Mouse (Mus musculus) fat pad, adult 2 months (tissue): ENCODE measurements around the gene Hif1an.

Source experiments
- DNase-seq: peaks from one replicate; pipeline ENCODE4 v3.0.0-alpha.2; 2011; ENCODE audit warnings: low read depth, low spot score; ENCODE audit errors: extremely low read depth

Gene Hif1an

DNA sequence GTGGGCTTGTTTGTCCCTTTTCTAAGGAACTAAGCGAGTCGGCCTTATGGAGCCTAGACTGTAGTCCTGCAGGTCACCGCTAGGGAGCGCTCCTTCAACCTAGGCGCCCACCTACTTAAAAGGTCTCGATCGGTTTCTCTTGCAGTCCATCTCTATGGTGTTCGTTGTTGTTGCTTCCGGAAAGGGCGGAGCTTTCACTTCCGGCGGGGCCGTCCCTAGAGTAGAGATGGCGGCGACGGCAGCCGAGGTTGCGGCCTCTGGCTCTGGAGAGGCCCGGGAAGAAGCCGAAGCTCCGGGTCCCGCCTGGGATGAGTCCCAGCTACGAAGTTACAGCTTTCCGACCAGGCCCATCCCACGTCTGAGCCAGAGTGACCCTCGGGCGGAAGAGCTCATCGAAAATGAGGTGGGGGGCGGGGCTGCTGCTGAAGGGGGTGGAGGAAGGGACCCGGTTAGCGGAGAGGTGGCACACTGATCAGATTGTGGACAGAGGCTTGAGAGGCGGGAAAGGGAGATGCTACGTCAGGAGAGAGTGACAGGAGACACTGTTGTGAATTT is at the start of gene Hif1an:
Hif1an (plus strand) TSS at position 199 of the 555 bp plus-strand sequence.
- peak; percentile 47 for DNase-seq

DNA sequence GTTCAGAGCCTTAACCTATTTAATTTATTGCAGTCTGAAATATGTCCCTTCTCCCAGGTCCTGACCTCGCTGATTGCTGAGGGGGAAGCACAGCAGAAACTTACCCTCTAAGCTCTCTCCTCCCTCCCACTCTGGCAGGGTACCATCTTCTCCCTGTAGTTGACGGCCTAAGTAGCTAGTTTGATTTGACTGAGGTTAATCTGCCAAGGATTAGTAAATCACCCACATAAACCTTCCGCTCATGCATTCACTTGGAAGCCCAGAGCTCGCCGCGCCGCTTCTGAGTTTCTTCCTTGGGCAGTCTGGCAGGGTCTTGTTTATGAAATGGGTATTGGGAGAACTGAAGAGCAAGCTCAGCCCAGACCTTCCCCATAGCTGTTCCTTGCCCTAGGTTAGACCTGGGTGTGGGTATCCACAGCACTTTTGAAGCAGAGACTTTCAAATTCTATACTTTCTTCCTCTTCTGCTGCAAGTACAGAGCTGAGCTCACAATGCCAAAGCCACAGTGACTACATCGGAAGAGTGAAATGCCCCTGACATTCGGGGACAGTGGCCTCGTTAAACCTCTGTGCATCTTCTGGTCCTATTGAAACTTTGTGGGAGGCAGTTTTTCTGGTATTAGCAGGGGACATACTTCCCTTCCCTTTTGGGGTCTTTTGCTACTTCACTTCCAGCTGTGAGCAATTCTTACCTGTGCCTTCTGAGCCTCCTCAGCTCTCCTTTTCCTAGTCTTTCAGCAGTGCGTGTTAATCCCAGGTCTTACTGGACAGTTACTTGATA is 49.4 kb upstream of the Hif1an start:
- no peak for DNase-seq

DNA sequence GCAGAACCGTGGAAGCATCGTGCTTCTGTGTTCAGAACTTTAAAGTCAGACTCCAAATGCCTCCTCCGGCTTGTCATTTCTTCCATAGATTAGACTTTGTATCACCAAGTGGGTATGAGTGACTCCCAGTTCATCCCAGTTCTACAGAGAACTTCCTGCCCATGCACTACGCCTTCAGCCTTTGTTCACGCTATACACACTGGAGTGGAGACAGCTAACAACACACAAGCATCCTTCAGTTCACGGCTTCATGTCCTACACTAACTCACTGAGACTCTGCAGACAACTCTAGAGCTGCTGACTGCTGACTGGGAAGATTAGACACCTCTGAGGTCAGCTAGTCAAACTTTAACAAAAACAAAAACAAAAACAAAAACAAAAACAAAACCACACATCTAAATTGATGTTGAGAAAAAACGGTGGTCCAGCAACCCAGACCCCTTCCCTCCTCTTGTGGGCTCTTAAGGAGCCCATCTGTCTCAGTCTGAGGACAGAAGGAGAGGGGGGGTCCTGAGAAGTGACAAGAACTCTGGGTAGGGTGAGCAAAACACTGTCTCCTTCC is 48.6 kb upstream of the Hif1an start:
- DNase-seq: no peak

DNA sequence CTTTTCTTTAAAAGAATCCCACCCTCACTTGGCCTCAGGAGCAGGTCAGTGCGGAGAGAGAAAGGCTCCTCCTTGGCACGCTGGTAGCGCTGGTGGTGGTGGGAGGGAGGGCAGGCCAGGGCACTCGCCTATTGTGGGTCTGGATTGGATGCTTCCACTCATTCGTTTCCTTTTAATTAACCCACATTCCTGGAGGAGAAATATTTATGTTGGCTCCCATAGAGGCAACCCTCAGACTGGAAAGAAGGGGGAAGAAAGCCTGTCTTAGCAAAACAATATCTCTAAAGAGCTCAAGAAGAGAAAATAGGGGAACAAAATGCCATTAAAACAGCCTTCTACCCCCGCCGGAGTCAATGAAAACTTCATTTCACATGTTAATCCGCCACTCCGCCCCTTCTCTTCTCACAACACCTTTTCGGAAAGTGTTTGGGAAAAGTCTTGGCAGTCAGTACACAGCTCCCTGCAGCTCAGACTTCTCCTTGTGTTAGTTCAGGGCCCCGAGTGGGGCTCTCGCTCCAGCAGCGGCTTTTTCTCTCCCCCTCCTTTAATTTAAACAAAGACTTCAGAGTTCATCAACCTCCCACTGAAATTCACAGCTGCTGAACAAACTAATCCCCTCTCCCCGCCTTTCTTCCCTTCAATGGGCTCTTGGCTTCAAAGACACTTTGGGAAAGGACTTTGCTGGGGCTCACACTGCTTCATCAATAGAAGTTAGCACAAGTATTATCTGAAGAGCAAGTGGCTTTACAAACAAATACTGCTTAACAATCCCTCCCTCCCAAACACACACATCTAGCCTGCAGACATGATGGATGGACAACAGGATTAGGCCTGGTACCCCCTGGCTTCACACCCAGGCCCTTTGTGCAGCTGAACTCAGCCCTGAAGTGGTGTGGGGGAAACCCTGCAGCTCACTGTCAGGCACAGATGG is 47.9 kb upstream of the Hif1an start:
- DNase-seq: no peak

DNA sequence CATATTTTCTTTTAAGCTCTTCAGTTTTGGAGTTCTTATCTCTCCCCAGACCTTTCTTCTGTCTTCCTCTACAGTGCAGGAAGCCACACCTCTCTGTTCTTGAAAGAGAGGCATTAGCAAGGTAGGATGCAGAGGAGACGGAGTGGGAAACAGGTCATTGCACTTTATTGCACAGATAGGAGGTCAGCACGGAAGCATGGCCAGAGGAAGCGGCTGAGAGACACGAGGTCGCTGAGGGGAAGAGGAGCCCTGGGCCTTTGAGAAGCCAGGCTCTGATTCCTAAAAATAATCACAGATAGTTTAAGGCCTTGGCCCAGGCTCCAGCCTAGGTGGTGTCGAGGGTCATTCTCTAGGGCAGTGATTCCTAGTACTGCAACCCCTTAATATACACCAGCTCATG is 46.9 kb upstream of the Hif1an start:
- no peak for DNase-seq

DNA sequence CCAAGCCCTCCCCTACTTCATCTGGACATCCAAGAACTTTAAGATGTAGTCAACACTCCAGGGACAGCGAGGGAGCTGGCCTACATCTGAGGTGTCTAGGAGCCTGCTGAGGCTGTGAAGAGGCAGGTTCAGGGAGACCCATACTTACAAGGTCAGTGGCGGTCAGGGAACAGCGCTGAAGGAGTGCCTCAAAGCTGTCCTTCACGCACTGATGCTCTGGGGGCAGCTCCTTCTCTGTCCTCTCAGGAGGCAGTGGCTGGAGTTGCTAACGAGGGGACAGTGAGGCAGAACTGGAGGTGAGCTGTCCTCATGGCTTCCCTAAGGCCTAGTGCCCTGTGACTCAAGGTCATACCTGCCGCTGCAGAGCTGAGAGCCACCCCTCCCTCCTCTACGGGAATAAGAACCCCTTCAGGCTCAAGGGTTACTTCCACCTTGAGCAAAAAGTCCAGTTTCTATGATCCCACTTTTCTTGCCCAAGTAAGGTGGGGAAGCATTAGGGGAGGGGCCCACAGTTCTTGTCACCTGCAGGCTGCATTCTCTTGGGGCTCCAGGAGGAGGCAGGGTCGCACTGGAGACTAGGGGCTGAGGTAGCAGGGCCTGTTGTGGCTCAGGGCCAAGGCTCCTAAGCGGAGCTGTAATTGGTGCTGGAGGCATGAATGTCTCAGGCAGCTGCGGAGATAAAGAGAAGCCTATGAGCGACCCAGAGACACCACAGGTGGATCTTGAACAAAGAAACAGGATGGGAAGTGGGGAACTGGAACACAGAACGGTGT is 44.5 kb upstream of the Hif1an start:
- DNase-seq: no peak

DNA sequence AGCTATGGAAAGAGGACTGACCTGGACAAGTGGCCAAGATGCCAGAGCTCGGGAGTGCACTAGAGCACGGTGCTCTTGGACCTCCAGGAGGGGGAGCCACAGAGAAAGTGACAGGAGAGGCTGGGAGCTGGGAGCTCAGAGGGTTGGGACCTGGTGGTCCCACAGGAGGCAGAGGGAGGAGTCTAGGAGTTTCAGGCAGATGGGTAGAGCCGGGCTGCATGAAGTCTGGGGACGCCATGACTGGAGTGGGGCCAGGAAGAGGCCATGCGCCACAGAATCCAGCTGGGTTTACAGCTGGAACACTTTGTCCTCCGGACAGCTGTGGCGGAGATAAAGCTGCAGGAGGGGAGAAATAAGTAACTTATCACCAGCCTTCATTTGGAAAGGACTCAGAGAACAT is 43.5 kb upstream of the Hif1an start:
- DNase-seq: no peak

DNA sequence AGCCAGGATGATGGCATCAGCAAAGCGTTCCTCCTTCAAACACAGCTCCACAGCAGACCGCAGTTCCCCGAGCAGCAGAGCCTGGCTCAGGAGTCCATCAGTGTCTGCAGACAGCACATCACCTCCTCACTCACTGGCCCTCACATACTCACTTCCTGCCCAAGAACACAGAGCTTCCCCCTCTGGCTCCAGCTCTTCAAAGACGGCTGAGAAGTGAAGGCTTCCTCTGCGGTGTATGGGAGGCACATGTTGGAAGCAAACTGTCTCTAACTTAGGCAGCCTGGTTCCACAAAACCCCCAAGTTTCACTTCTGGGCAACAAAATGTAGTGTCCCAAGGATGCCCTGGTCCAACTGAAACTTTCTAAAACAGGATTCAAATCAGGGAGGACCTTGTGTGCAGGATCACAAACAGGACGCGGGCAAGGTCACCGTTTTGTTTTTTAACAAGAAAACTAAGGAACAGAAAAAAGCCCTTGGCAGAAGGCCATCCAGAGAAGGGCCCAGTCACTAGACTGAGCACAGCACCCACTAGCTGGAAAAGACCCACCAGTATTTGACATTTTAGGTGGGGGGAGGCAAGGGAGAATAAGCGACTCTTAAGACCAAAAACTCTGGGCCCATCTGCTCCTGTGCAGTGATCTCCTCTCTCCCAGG is 37.0 kb upstream of the Hif1an start:
- DNase-seq: no peak

DNA sequence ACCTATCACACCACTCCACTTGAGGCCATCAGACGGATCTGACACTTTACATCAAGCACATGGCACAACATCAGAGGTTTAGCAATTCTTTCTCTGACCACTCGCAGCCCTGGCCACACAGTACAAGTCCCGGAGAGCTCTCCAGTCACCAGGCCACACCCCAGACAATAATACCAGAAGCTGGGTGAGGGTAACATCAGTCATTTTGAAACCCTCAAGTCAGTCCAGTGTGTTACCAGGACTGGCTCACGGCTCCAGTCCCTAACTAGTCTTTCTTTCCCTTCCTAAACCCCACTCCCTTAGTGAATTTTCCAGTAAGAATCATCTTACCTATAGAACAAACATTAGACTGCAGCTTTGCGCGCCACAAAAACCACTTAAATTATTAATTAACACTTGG is 32.6 kb upstream of the Hif1an start:
- DNase-seq: no peak

DNA sequence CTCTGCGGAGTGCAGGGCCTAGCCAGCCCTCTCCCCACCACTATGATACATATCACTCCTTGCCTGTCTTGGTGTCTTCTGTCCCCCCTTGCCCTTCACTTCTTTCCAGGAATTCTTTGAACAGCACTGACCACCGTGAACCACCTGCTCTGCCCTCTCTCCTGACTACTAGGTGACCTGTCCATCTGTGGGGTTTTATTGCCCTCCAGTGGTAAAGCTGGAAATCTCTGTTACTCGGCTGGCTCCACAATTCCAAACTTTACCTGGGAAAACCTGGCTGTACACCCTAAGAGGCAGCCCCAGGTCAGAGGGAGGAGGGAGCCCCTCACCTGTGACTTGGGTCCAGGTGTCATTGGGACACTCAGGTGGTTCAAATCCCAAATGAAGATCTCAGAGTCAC is 27.3 kb upstream of the Hif1an start:
- no peak for DNase-seq

DNA sequence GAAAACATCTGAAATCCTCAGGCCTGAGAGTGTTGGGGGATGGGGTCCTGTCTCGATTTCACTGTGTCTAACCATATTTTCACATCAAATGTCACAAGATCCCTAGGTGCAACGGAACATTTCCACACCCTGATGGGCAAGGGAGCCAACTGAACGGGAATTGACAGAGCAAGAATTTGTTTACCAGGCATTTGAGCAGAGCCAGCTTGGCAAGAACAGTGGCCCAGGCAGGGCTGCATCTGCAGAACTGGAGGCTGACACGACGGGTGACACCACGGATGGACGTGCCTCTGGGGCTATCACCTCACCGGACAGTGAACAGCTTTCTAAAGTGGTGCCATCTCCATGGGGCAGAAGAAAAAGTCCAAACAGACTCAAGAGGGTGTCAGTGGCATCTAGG is 25.2 kb upstream of the Hif1an start:
- no peak for DNase-seq

DNA sequence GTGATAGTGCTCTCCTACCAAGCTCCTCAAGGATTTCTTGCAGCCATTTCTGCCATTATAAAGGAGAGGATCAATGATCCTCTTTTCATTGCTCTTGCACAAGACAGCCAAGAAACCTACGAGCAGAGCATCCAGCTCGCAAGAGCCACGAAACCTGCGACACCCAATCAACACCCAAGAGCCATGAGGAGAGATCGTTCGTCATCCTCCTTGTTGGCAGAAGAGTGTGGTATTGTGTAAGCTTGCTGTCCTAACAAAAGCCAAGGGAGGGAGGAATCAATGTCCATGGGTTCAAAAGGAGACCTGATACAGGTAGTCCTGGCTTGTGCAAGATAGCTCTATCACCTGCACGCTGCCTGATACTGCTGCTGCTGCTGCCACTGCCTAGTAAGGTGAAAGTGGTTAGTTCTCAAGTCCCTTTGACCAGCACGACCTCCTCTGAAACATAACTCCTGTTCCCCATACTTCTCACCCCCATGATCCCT is 19.9 kb upstream of the Hif1an start:
- DNase-seq: peak; percentile 82

DNA sequence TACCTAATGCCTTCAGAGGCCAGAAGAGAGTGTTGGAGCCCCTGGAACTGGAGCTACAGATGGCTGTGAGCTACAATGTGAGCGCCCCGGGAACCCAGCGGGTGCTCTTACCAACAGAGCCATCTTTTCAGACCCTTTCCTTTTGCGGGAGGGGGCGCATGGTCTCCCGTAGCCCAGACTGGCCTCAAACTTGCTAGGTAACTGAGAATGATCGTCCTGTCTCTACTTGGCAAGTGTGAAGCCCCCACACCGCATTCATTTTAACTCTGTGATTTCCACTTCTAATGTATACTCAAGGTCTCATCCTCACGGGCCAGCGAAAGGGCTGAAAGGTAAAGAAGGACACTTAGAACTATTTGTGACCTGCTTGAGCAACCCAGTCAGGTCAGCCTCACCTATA is 18.3 kb upstream of the Hif1an start:
- DNase-seq: no peak

DNA sequence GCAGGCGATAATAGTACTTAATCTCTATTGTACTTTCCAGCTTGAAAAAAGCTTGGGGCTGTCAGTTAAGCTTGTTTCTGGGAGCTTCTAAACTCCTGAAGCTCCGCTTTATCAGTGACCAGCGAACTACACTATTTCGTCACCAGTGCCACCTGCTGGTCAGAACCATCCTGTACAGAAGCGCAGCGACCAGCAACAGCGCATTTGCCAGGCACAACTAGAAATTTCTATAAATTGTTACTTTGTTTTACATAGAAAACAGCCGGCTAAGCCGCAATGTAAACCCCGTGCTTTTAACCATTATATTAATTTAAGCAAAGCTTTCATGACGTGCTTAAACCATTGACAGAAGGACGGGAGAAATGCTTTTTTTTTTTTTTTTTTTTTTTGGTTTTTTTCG is 17.9 kb upstream of the Hif1an start:
- no peak for DNase-seq

DNA sequence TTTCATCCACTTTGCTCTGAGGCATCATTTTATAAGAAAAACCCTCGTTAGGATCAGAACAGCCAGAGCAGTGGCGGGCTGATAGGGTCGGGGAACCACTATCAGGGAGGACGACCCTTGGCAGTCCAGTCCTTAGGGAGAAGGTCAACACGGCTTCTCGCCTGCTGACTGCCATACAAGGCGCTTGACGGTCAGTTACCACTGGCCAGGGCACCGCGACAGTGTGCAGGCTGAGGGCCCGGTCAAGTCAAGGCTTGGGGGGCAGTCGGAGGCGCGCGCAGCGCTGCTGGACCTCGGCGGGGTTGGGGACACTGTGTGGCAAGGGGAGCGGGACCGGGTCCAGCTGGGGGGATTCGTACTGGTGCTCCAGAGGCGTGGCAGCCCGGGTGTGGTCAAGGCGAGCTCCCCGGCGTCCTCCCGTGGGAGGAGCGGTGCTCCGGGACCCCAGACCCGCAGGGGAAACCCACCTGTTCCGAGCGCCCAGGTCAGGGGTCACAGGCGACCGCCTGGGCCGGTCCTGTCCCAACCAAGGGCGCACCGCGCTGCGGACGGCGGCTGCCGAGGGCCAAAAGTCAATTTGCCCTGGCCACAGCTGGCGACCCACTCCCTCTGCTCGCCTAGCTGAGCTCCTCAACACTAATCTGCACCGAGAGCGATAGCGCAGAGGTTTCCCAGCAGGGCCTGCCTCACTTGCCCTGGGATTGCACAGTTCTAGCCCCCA is 17.2 kb upstream of the Hif1an start, which contains the start of gene Sec31b:
Sec31b (minus strand) TSS at position 544 of the 721 bp plus-strand sequence.
- no peak for DNase-seq

DNA sequence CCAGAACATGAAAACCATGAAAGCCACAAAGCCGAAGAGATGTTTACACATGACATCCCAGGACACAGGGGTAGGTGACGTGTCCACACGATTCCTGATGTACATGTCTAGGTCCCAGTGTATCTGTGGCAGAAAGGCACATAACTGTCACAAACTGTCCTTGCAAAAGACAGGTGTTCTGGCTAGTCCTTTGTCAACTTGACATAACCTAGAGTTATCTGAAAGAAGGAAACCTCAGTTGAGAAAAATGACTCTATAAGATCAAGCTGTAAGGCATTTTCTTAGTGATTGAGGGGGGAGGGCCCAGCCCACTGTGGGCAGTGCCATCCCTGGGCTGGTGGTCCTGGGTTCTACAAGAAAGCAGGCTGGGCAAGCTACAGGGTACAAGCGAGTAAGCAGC is 9.9 kb upstream of the Hif1an start, which contains the start of gene Gm20538:
Gm20538 (minus strand) TSS at position 101 of the 400 bp plus-strand sequence.
- no peak for DNase-seq

DNA sequence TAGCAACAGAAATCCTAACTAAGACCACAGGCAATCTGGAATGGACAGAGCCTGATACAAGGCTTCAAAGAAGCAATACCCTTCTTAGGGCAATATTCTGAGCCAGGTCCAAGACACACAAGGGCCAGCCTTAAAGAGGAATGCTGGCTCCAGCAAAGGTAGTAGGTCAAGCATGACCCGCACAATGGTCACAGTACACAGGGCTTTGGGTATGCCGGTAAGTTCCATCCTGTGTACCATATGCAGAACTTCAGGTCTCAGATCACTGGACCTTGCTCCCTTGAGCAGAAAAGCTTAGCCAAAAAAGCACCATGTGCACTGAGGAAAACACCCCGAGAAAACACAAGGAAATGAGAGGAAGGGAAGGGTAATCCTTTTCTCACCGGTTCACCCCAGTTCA is 9.4 kb upstream of the Hif1an start:
- no peak for DNase-seq

DNA sequence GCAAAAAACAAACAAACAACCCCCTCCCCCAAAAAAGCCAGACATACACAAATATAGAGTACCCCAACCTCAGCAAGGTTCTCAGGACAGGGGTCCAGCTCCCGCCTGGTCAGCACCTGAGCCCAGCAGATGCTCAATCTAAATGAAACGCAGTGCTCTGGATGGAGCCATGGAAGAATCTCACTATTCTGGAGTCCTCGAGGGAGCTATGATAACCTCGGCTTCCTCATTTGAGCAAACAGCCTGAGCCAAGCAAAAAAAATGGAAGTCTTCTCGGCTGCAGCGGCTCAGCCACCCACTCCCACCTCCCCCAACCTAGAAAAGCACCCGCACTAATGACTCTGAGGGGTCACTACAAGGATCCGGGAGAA is 8.2 kb upstream of the Hif1an start:
- DNase-seq: no peak

DNA sequence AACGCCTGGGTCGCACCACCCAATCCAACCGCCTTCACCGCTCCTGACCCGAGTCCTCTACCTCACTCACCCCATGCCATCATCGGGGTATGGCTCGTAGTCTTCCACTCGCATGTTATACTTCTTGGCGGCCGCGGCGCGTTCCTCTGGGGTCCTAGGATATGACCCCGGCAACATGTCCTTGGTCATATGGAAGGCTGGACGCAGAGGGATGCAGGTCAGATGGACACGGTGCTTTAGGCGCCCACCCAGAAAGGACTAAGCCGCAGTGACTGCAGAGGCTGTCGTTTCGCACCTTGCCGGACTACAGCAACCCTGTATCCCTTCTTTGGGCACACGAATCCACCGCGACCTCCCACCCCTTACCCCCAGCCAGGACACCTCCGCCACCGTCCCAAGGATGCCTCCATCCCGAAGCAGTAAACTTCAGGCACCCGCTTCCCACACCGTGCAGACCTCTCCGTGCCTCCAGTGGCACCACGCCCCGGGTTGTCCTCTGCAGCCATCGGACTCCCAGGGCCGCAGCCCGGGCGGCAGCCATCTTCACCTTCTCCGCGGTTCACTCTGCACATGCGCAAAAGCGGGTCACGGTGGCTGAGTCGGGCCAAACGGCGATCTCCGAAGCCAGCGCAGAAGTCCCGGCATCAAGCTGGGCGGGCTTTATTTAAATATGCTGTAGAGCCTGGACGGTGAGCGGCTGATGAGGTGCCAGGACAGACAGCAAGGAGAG is 7.6 kb upstream of the Hif1an start, which contains the start of gene Ndufb8:
Ndufb8 (minus strand) TSS at position 580 of the 730 bp plus-strand sequence.
- DNase-seq: no peak
